Mouse (Mus musculus): Measurements from ENCODE around the gene Ssx2ip.

DNA sequence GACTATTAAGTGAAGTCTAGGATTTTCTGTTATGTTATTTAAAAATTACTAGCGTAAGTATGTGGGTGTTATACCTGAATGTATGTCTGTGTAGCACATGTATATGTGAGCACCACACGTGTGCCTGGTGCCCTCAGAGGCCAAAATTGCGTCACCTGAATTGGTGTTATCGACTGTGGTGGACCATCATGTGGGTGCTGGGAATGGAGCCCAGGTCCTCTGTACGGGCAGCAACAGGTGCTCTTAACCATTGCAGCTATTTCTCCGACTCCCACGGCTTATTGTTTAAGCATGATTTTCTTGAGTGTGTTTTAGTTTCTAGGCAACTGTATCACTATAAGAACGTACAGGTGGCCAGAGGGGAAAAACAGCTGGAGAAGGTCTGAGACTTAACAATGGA lies 31.7 kb downstream of the Ssx2ip start:
- TF ChIP-seq CTCF (IDR thresholded peaks at IDR 0.05; ENCODE audit: low read depth, low read length): no peak
- TF ChIP-seq POLR2A (IDR thresholded peaks at IDR 0.05; ENCODE audit: extremely low read depth, insufficient read depth, low read length): no peak
